Mouse (Mus musculus) heart, embryonic 12.5 days (tissue): ENCODE measurements around the gene Plxna2. TPM values are rescaled to one million over a fixed set of nuclear protein-coding genes. Genes with fewer than 3 reads are reported as not detected.
A peak's percentile ranks its signal among the peaks of the same experiment; 100 is the strongest.

Experiments used
- ATAC-seq: fragments of 200-750 bp; cut with Nextera tagmentation; 2 replicates; pipeline ENCODE4 v1.8.0; 2017; ENCODE audit warnings: moderate TSS enrichment, moderate library complexity; ENCODE audit not compliant: insufficient number of reproducible peaks, low FRiP score
- H3K27ac ChIP-seq: fragments of 300-500 bp; sonication (generic); 2 replicates; pipeline ENCODE4 v1.5.1; 2016; ENCODE audit warnings: mild to moderate bottlenecking, moderate library complexity; ENCODE audit not compliant: poor library complexity, severe bottlenecking
- H3K27me3 ChIP-seq: fragments of 300-500 bp; sonication (generic); replicated peaks from 2 replicates; pipeline ENCODE4 v1.6.1; 2016; ENCODE audit warnings: mild to moderate bottlenecking, moderate library complexity
- H3K36me3 ChIP-seq: fragments of 300-500 bp; sonication (generic); 2 replicates; pipeline ENCODE4 v1.6.1; 2016; ENCODE audit warnings: mild to moderate bottlenecking, moderate library complexity
- H3K4me1 ChIP-seq: fragments of 300-500 bp; sonication (generic); replicated peaks from 2 replicates; pipeline ENCODE4 v1.6.1; 2016; ENCODE audit warnings: mild to moderate bottlenecking
- H3K4me2 ChIP-seq: fragments of 300-500 bp; sonication (generic); 2 replicates; pipeline ENCODE4 v1.6.1; 2016; ENCODE audit warnings: mild to moderate bottlenecking, moderate library complexity
- H3K4me3 ChIP-seq: fragments of 300-500 bp; sonication (generic); 2 replicates; pipeline ENCODE4 v1.5.1; 2016; ENCODE audit warnings: mild to moderate bottlenecking
- H3K9ac ChIP-seq: fragments of 300-500 bp; sonication (generic); 2 replicates; pipeline ENCODE4 v1.6.1; 2016; ENCODE audit warnings: mild to moderate bottlenecking, moderate library complexity
- H3K9me3 ChIP-seq: fragments of 300-500 bp; sonication (generic); replicated peaks from 2 replicates; pipeline ENCODE4 v1.6.1; 2016; ENCODE audit warnings: mild to moderate bottlenecking, moderate library complexity
- WGBS: fragments of 180-500 bp; shearing (Covaris S2); methylation state at CpG from one replicate; pipeline ENCODE4 v1.1.7; 2016; 5-methylcytosine and 5-hydroxymethylcytosine counted together
- polyA plus RNA-seq: library from polyadenylated mRNA; unstranded; fragments of >200 nt; fragmentation: Nextera tagmentation; extraction: Ambion mirVana; gene quantifications from 2 replicates; pipeline ENCODE4 v1.2.1, GENCODE M21; 2016

The Plxna2 gene
- polyA plus RNA-seq, 1 experiment from 2014 or later: 8.0 TPM

- Histone ChIP-seq H3K36me3 (no peaks in the 10 kb centered on the region), H3K4me1 (peaks cover 4% of the 10 kb centered on the region; the same call in 1 of the 2 replicates), H3K9me3 (no peaks in the 10 kb centered on the region), H3K9ac (no peak overlapping the region), H3K4me3 (no peak overlapping the region), H3K27me3 (no peaks in the 10 kb centered on the region), H3K27ac (no peak overlapping the region), H3K4me2 (no peak overlapping the region)
- 80% methylated on average over 4 of the region's 4 CpGs for WGBS
- no peak for ATAC-seq
Measured at GRCm38 (mm10) chr1:194714138-194715031, 96.4 kb downstream of the Plxna2 start.

- WGBS: 88% methylated on average over 1 of the region's 1 CpGs
- Histone ChIP-seq H3K4me1 (peaks cover 8% of the 10 kb centered on the region), H3K27me3 (no peaks in the 10 kb centered on the region), H3K4me2 (no peak overlapping the region), H3K27ac (no peak overlapping the region), H3K9ac (no peak overlapping the region), H3K36me3 (no peaks in the 10 kb centered on the region), H3K9me3 (no peaks in the 10 kb centered on the region), H3K4me3 (no peak overlapping the region)
- ATAC-seq: no peak
Measured at GRCm38 (mm10) chr1:194717451-194717874, 99.4 kb downstream of the Plxna2 start.

GRCm38 (mm10) chr1:194720406-194720805 is 102.4 kb downstream of the Plxna2 start:
- no peak overlapping the region for H3K4me3 ChIP-seq
- no peak overlapping the region for H3K4me2 ChIP-seq
- H3K27ac ChIP-seq: no peak overlapping the region
- peaks cover 8% of the 10 kb centered on the region for H3K4me1 ChIP-seq
- no peaks in the 10 kb centered on the region for H3K36me3 ChIP-seq
- 57% methylated on average over 4 of the region's 4 CpGs for WGBS
- H3K9me3 ChIP-seq: no peaks in the 10 kb centered on the region
- H3K9ac ChIP-seq: no peak overlapping the region
- ATAC-seq: no peak
- no peaks in the 10 kb centered on the region for H3K27me3 ChIP-seq

- Histone ChIP-seq H3K4me1 (peaks cover 8% of the 10 kb centered on the region), H3K4me3 (no peak overlapping the region), H3K9ac (no peak overlapping the region), H3K9me3 (no peaks in the 10 kb centered on the region), H3K27me3 (no peaks in the 10 kb centered on the region), H3K36me3 (no peaks in the 10 kb centered on the region), H3K27ac (no peak overlapping the region), H3K4me2 (no peak overlapping the region)
- WGBS: 83% methylated on average over 2 of the region's 2 CpGs
- no peak for ATAC-seq
Measured at GRCm38 (mm10) chr1:194721260-194721659, 103.2 kb downstream of the Plxna2 start.

- Histone ChIP-seq H3K4me3 (no peak overlapping the region), H3K27me3 (no peaks in the 10 kb centered on the region), H3K27ac (no peak overlapping the region), H3K36me3 (no peaks in the 10 kb centered on the region), H3K4me1 (peaks cover 8% of the 10 kb centered on the region), H3K9me3 (no peaks in the 10 kb centered on the region), H3K4me2 (no peak overlapping the region), H3K9ac (no peak overlapping the region)
- WGBS: 44% methylated on average over 2 of the region's 2 CpGs
- ATAC-seq: no peak
Measured at GRCm38 (mm10) chr1:194722329-194722728, 104.3 kb downstream of the Plxna2 start.

- Histone ChIP-seq H3K36me3 (no peaks in the 10 kb centered on the region), H3K4me1 (peaks cover 5% of the 10 kb centered on the region), H3K9ac (no peak overlapping the region), H3K4me2 (no peak overlapping the region), H3K4me3 (no peak overlapping the region), H3K27me3 (no peaks in the 10 kb centered on the region), H3K27ac (no peak overlapping the region), H3K9me3 (no peaks in the 10 kb centered on the region)
- 85% methylated on average over 2 of the region's 2 CpGs for WGBS
- no peak for ATAC-seq
Measured at GRCm38 (mm10) chr1:194734836-194735235, 116.8 kb downstream of the Plxna2 start.

GRCm38 (mm10) chr1:194739894-194740293 is 121.9 kb downstream of the Plxna2 start:
- H3K9me3 ChIP-seq: no peaks in the 10 kb centered on the region
- no peak overlapping the region for H3K27ac ChIP-seq
- no peaks in the 10 kb centered on the region for H3K36me3 ChIP-seq
- H3K4me3 ChIP-seq: no peak overlapping the region
- peaks cover 12% of the 10 kb centered on the region for H3K4me1 ChIP-seq
- no peak overlapping the region for H3K4me2 ChIP-seq
- no peak for ATAC-seq
- no peaks in the 10 kb centered on the region for H3K27me3 ChIP-seq
- H3K9ac ChIP-seq: no peak overlapping the region

- WGBS: 17% methylated on average over 2 of the region's 2 CpGs
- H3K9me3 ChIP-seq: no peaks in the 10 kb centered on the region
- H3K27me3 ChIP-seq: no peaks in the 10 kb centered on the region
- H3K27ac ChIP-seq: 0 out of 2 replicates have a peak overlapping the region, but pooled peaks have one; percentile 20
- no peak overlapping the region for H3K4me3 ChIP-seq
- peaks cover 32% of the 10 kb centered on the region for H3K4me1 ChIP-seq
- H3K4me2 ChIP-seq: no peak overlapping the region
- no peaks in the 10 kb centered on the region for H3K36me3 ChIP-seq
- no peak for ATAC-seq
- H3K9ac ChIP-seq: no peak overlapping the region
Measured at GRCm38 (mm10) chr1:194742901-194743422, 124.9 kb downstream of the Plxna2 start.

- Histone ChIP-seq H3K27ac (no peak overlapping the region), H3K9me3 (no peaks in the 10 kb centered on the region)
Measured at GRCm38 (mm10) chr1:194745177-194745934, 127.3 kb downstream of the Plxna2 start.

GRCm38 (mm10) chr1:194746332-194747249 is 128.6 kb downstream of the Plxna2 start:
- no peak overlapping the region for H3K4me2 ChIP-seq
- no peaks in the 10 kb centered on the region for H3K27me3 ChIP-seq
- peaks cover 26% of the 10 kb centered on the region for H3K4me1 ChIP-seq
- no peaks in the 10 kb centered on the region for H3K9me3 ChIP-seq
- H3K4me3 ChIP-seq: no peak overlapping the region
- H3K27ac ChIP-seq: no peak overlapping the region
- 53% methylated on average over 6 of the region's 6 CpGs for WGBS
- H3K36me3 ChIP-seq: peaks cover 7% of the 10 kb centered on the region; the same call in 1 of the 2 replicates
- H3K9ac ChIP-seq: no peak overlapping the region
- peak; percentile 11; the same call in 1 of the 2 replicates for ATAC-seq

More at GRCm38 (mm10) chr1:194745177-194745934, 127.3 kb downstream of the Plxna2 start:
- Histone ChIP-seq H3K36me3 (no peaks in the 10 kb centered on the region), H3K27me3 (no peaks in the 10 kb centered on the region), H3K9ac (no peak overlapping the region), H3K4me1 (peaks cover 26% of the 10 kb centered on the region), H3K4me2 (no peak overlapping the region), H3K4me3 (no peak overlapping the region)
- no peak for ATAC-seq
- 72% methylated on average over 2 of the region's 2 CpGs for WGBS
